Mouse (Mus musculus) limb, embryonic 14.5 days (tissue): Measurements from ENCODE around the gene Sgsm1. TPM values are rescaled to one million over a fixed set of nuclear protein-coding genes. Genes with fewer than 3 reads are reported as not detected.

Source experiments
- ATAC-seq: fragments of 200-750 bp; cut with Nextera tagmentation; 2 replicates; pipeline ENCODE4 v1.8.0; 2017; ENCODE audit warnings: low read depth, moderate number of reproducible peaks, moderate TSS enrichment; ENCODE audit not compliant: low FRiP score
- DNase-seq: peaks from one replicate; pipeline ENCODE4 v3.0.0-alpha.2; 2015; ENCODE audit warnings: low spot score
- H3K27ac ChIP-seq: fragments of 300-500 bp; sonication (generic); replicated peaks from 2 replicates; pipeline ENCODE4 v1.5.1; 2014; ENCODE audit warnings: low read depth, mild to moderate bottlenecking, low read length, moderate library complexity, mixed read lengths
- H3K27me3 ChIP-seq: fragments of 300-500 bp; sonication (generic); 2 replicates; pipeline ENCODE4 v1.6.1; 2014; ENCODE audit warnings: low read length, mixed read lengths; ENCODE audit not compliant: control insufficient read depth, insufficient read depth
- H3K36me3 ChIP-seq: fragments of 300-500 bp; sonication (generic); 2 replicates; pipeline ENCODE4 v1.6.1; 2014; ENCODE audit warnings: mild to moderate bottlenecking, low read length, moderate library complexity, mixed read lengths; ENCODE audit not compliant: control insufficient read depth, insufficient read depth
- H3K4me1 ChIP-seq: fragments of 300-500 bp; sonication (generic); 2 replicates; pipeline ENCODE4 v1.6.1; 2014; ENCODE audit warnings: antibody characterized with exemption, low read length, mixed read lengths; ENCODE audit not compliant: control insufficient read depth, insufficient read depth
- H3K4me2 ChIP-seq: fragments of 300-500 bp; sonication (generic); replicated peaks from 2 replicates; pipeline ENCODE4 v1.6.1; 2014; ENCODE audit warnings: low read depth, mild to moderate bottlenecking, low read length, moderate library complexity; ENCODE audit not compliant: severe bottlenecking
- H3K4me3 ChIP-seq: fragments of 300-500 bp; sonication (generic); replicated peaks from 2 replicates; pipeline ENCODE4 v1.5.1; 2014; ENCODE audit warnings: low read length
- H3K9ac ChIP-seq: fragments of 300-500 bp; sonication (generic); 2 replicates; pipeline ENCODE4 v1.6.1; 2014; ENCODE audit warnings: mild to moderate bottlenecking, low read depth, low read length, moderate library complexity; ENCODE audit not compliant: severe bottlenecking
- H3K9me3 ChIP-seq: fragments of 300-500 bp; sonication (generic); 2 replicates; pipeline ENCODE4 v1.6.1; 2016; ENCODE audit warnings: low read length; ENCODE audit not compliant: control insufficient read depth
- POLR2A ChIP-seq: fragments of 200-500 bp; IDR thresholded peaks from 2 replicates; pipeline ENCODE4 v1.8.0; 2012; ENCODE audit warnings: inconsistent platforms, mild to moderate bottlenecking, moderate library complexity, borderline replicate concordance; ENCODE audit not compliant: insufficient read depth, insufficient read length; ENCODE audit errors: extremely low read depth
- WGBS: fragments of 180-500 bp; shearing (Covaris S2); extraction: QIAGEN DNeasy Blood & Tissue Kit; methylation state at CpG from one replicate; pipeline ENCODE4 v1.1.7; 2014; 5-methylcytosine and 5-hydroxymethylcytosine counted together
- polyA plus RNA-seq, 2 experiments: library from polyadenylated mRNA; depleted of rRNA in 1 of 2; stranded (reverse) in 1 of 2; unstranded in 1 of 2; fragments of >200 nt; fragmentation: Nextera tagmentation in 1 of 2; extraction: Ambion mirVana in 1 of 2; gene quantifications; 2 replicates each; pipeline versions ENCODE4 v1.2.1 to v1.2.3; 2012 to 2014

Sgsm1 gene
- polyA plus RNA-seq, 2 experiments, result 1.2 to 3.3 TPM

DNA sequence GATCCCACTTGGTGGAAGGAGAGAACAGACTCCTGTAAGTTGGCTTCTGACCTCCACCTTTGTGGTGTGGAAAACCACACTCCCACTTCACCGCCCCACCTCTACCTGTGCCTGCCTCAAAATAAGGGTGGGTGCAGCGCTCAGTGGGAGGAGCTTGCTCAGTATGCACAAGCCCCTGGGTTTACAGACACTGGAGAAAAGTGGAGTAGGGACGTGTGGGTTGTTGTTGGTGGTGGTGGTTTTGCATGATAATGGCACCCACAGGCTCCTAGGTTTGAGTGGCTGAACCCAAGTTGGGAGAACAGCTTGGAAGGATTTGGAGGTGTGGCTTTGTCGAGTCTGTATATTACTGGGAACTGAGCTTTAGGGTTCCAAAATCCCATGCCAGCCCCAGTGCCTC lies 22.3 kb upstream of the Sgsm1 start:
- Histone ChIP-seq H3K9ac (no peak overlapping the region), H3K4me3 (no peak overlapping the region), H3K4me1 (peaks cover 3% of the 10 kb centered on the region; the same call in 1 of the 2 replicates), H3K4me2 (no peak overlapping the region), H3K9me3 (0 out of 2 replicates have a peak, but pooled peaks cover 13% of the 10 kb centered on the region), H3K27me3 (peaks cover 55% of the 10 kb centered on the region), H3K36me3 (no peaks in the 10 kb centered on the region), H3K27ac (no peak overlapping the region)
- no peak for TF ChIP-seq POLR2A
- no peak for ATAC-seq
- 46% methylated on average over 4 of the region's 4 CpGs for WGBS
- DNase-seq, result no peak

DNA sequence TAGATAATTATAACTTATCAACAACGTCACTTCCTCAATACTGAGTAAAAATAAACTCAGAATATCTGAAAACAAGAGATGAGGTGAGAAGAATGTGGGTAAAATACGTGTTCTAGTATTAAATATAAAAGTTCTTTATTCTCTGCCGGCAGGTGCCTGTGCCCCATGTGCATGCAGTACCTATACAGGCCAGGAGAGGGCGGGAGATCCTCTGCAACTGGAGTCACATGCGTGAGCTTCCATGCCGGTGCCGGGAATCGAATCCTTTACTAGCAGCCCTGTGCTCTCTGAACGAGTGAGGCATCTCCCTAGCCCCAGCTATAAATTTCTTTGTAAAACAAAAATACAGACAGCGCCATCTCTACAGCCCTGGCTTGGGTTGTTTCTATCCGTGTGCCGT lies 21.7 kb upstream of the Sgsm1 start:
- 36% methylated on average over 12 of the region's 12 CpGs for WGBS
- Histone ChIP-seq H3K9me3 (0 out of 2 replicates have a peak, but pooled peaks cover 13% of the 10 kb centered on the region), H3K36me3 (no peaks in the 10 kb centered on the region), H3K4me3 (no peak overlapping the region), H3K4me2 (no peak overlapping the region), H3K27me3 (peaks cover 52% of the 10 kb centered on the region), H3K9ac (no peak overlapping the region), H3K4me1 (peaks cover 3% of the 10 kb centered on the region; the same call in 1 of the 2 replicates), H3K27ac (no peak overlapping the region)
- no peak for TF ChIP-seq POLR2A
- no peak for ATAC-seq
- DNase-seq, result no peak

- H3K27ac ChIP-seq, result no peak overlapping the region
- no peak overlapping the region for H3K9ac ChIP-seq
- no peak overlapping the region for H3K4me3 ChIP-seq
- no peak for ATAC-seq
- H3K36me3 ChIP-seq, result no peaks in the 10 kb centered on the region
- DNase-seq, result no peak
- WGBS, result 84% methylated on average over 3 of the region's 3 CpGs
- no peaks in the 10 kb centered on the region for H3K4me1 ChIP-seq
- no peak for TF ChIP-seq POLR2A
- H3K27me3 ChIP-seq, result peaks cover 40% of the 10 kb centered on the region
- no peak overlapping the region for H3K4me2 ChIP-seq
- H3K9me3 ChIP-seq, result 0 out of 2 replicates have a peak, but pooled peaks cover 13% of the 10 kb centered on the region
Observed at GRCm38 (mm10) chr5:113330202-113330601, 19.6 kb upstream of the Sgsm1 start.

DNA sequence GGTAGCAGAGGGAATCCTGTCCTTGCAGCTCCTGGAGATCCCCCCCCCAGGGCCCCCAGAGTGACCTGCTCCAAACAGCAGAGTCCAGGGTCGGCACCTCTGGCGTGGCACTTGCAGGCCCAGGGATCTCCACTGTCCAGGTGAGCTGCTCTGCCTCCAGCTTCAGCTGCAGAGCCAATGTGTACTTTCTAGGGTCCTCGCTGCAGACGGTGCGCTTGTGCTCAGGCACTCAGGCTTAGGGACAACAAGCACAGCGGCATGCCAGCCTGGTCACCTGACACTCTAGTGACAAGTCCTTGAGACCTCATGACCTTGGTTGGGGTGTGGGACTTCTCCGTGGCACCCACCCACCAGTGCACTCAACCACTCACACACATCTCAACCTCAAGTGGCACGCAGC lies 18.9 kb upstream of the Sgsm1 start:
- H3K27ac ChIP-seq, result no peak overlapping the region
- no peak for ATAC-seq
- H3K9me3 ChIP-seq, result 0 out of 2 replicates have a peak, but pooled peaks cover 13% of the 10 kb centered on the region
- DNase-seq, result no peak
- no peak overlapping the region for H3K4me3 ChIP-seq
- TF ChIP-seq POLR2A, result no peak
- no peak overlapping the region for H3K9ac ChIP-seq
- H3K4me2 ChIP-seq, result no peak overlapping the region
- 83% methylated on average over 8 of the region's 8 CpGs for WGBS
- H3K4me1 ChIP-seq, result no peaks in the 10 kb centered on the region
- H3K27me3 ChIP-seq, result peaks cover 38% of the 10 kb centered on the region
- no peaks in the 10 kb centered on the region for H3K36me3 ChIP-seq

GRCm38 (mm10) chr5:113323784-113324638 lies 13.4 kb upstream of the Sgsm1 start:
- DNase-seq, result peak; percentile 27
- H3K4me1 ChIP-seq, result no peaks in the 10 kb centered on the region
- no peaks in the 10 kb centered on the region for H3K36me3 ChIP-seq
- no peak overlapping the region for H3K27ac ChIP-seq
- H3K4me2 ChIP-seq, result peak overlapping the region; percentile 46
- peaks cover 24% of the 10 kb centered on the region for H3K27me3 ChIP-seq
- H3K9me3 ChIP-seq, result 0 out of 2 replicates have a peak, but pooled peaks cover 3% of the 10 kb centered on the region
- peak overlapping the region; percentile 22 for H3K9ac ChIP-seq
- peak overlapping the region; percentile 26 for H3K4me3 ChIP-seq
- TF ChIP-seq POLR2A, result no peak
- 4% methylated on average over 38 of the region's 38 CpGs for WGBS
- no peak for ATAC-seq
